Mouse (Mus musculus): Measurements from ENCODE around the gene Zswim3. TPM values are rescaled to one million over a fixed set of nuclear protein-coding genes. Genes with fewer than 3 reads are reported as not detected.
A peak's percentile ranks its signal among the peaks of the same experiment; 100 is the strongest.
"Not testable (repeated sequence)": the region's sequence is repeated elsewhere in the genome, so short reads cannot be mapped to it uniquely, and the experiment has no call there.

The Zswim3 gene
- polyA plus RNA-seq, 1 experiment from 2014 or later = 7.5 TPM

DNA sequence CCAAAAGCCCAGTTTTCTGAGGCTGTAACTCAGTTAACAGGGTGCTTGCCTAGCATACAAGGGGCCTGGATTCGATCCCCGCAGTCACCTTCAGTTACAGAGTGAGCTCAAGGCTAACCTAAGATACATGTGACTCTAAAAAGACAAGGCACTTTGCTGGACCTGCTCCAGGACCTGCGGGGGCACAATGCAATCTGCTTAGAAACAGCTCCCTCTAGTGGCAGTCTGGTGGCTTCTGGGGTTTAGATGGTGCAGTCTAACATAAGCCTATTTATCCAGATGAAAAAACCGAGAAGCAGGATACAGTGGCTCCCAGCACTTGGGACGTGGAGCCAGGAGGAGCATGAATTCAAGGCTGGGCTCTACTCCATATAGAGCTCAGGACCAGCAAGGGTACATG lies 10.6 kb upstream of the Zswim3 start:
- no peaks in the 10 kb centered on the region for H3K27me3 ChIP-seq
- 25% methylated on average over 5 of the region's 5 CpGs for WGBS
- no peak overlapping the region for H3K27ac ChIP-seq
- H3K36me3 ChIP-seq = peaks cover 72% of the 10 kb centered on the region
- ATAC-seq (ENCODE audit: insufficient number of reproducible peaks, low FRiP score, low TSS enrichment, low read depth) = no peak
- H3K4me3 ChIP-seq = no peak overlapping the region
- H3K9ac ChIP-seq = no peak overlapping the region
- H3K4me2 ChIP-seq = no peak overlapping the region
- no peaks in the 10 kb centered on the region for H3K9me3 ChIP-seq
- H3K4me1 ChIP-seq = no peaks in the 10 kb centered on the region

DNA sequence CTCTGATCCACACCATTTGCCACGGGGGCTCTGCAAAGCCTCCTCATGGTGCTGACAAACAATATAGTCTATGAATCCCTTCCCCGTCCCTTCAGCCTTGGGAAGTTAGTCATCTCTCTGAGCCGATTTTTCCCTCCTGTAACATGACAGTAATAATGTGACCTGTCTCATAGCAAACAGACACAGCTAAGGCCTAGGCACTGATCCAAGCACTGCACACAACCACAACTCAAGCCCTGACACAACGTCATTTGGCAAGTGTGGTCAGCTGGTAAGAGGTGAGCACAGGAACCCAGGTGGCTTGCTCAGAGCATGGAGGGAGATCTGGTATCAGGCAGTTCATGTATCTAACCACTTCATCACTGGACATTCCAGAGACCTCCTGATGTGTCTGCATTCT lies 9.0 kb upstream of the Zswim3 start:
- Histone ChIP-seq H3K27ac (no peak overlapping the region), H3K4me3 (no peak overlapping the region), H3K27me3 (no peaks in the 10 kb centered on the region), H3K4me1 (no peaks in the 10 kb centered on the region), H3K9me3 (no peaks in the 10 kb centered on the region), H3K36me3 (peaks cover 78% of the 10 kb centered on the region), H3K4me2 (no peak overlapping the region), H3K9ac (no peak overlapping the region)
- WGBS = 73% methylated on average over 4 of the region's 4 CpGs
- ATAC-seq (ENCODE audit: insufficient number of reproducible peaks, low FRiP score, low TSS enrichment, low read depth) = no peak

DNA sequence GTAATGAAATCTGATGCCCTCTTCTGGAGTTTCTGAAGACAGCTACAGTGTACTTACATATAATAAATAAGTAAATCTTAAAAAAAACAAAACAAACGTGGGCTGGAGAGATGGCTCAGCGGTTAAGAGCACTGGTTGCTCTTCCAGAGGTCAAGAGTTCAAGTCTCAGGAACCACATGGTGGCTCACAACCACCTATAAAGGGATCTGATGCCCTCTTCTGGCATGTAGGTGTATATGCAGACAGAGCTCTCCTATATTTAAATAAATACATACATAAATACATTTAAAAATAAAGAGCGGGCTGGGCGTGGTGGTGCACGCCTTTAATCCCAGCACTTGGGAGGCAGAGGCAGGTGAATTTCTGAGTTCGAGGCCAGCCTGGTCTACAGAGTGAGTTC lies 6.3 kb upstream of the Zswim3 start:
- 84% methylated on average over 6 of the region's 6 CpGs for WGBS
- H3K9me3 ChIP-seq; ATAC-seq (ENCODE audit: insufficient number of reproducible peaks, low FRiP score, low TSS enrichment, low read depth); H3K27me3 ChIP-seq; H3K4me1 ChIP-seq; H3K27ac ChIP-seq; H3K4me3 ChIP-seq; H3K9ac ChIP-seq; H3K4me2 ChIP-seq: not testable (repeated sequence)
- H3K36me3 ChIP-seq = peaks cover 65% of the 10 kb centered on the region

DNA sequence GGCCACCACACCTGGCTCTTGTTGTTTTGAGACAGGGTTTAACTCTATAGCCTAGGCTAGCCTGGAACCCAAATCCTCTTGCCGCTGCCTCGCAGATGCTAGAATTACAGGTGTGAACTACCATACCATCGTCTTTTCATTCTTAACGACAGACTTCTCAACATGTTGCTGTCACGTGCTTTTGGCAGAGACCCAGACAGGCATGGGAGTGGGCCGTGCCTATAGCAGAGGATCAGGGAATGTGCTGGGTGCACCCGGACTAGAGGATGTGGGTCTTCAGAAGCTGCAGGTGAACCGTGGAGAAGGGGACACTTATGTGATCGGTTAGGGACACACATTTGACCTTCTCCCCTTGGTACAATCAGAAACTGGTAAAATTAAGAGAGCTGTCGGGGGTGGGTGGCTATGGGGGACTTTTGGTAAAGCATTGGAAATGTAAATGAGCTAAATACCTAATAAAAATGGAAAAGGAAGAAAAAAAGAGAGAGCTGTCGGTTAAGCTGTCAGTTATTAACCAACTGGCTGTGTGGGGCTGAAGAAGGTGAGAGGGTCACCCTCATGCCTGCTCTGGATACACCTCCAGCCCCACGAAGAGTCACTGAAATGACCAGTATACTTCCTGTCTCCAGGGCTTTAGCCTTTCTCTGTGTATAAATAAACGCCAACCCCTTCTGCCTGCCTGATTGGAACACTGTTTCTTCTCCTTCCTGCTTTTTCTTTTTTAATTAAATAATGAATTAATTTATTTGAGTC lies 4.5 kb upstream of the Zswim3 start:
- Histone ChIP-seq H3K27ac (no peak overlapping the region), H3K9me3 (no peaks in the 10 kb centered on the region), H3K4me2 (no peak overlapping the region), H3K27me3 (no peaks in the 10 kb centered on the region), H3K4me1 (peaks cover 14% of the 10 kb centered on the region), H3K4me3 (no peak overlapping the region), H3K36me3 (peaks cover 50% of the 10 kb centered on the region), H3K9ac (no peak overlapping the region)
- no peak for ATAC-seq (ENCODE audit: insufficient number of reproducible peaks, low FRiP score, low TSS enrichment, low read depth)
- 88% methylated on average over 13 of the region's 13 CpGs for WGBS

DNA sequence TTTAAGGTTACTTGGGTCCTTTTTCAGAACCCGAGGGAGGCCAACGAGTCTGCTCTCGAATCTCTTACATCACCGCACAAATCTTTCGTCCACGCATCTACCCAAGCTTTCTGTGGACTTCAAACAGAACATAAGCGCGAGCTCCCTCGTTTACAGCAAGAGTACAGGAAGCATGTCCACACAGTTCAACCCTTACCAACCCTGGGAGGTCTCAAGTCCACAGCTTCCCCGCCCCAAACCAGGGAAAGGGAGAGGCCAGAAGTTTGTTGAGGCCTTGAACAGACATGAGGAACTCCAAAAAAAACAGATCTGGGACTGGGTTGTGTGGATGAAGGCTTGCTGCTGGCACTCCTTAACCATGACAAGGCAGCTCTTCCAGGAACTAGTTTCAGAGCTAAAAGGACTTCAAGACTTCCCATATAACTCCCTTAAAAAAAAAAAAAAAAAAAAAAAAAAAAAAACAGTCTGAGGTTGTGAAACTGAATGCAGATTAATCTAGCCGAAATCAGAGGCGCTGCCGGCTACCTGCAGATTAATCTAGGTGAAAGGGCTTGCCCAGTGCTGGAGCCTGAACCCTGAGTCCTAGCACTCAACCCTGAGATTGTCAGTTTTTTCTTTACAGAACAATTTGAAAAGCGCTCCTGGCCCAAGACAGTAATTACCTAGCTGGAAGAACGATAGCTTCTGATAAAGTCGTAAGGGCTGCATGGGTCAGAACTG lies 1.5 kb upstream of the Zswim3 start:
- Histone ChIP-seq H3K27ac (no peak overlapping the region), H3K9ac (peak overlapping the region; percentile 73; the same call in 1 of the 2 replicates), H3K27me3 (no peaks in the 10 kb centered on the region), H3K4me1 (peaks cover 20% of the 10 kb centered on the region), H3K36me3 (peaks cover 33% of the 10 kb centered on the region), H3K4me3 (peak overlapping the region; percentile 87), H3K4me2 (peak overlapping the region; percentile 58), H3K9me3 (no peaks in the 10 kb centered on the region)
- 85% methylated on average over 16 of the region's 16 CpGs for WGBS
- ATAC-seq (ENCODE audit: insufficient number of reproducible peaks, low FRiP score, low TSS enrichment, low read depth) = no peak

DNA sequence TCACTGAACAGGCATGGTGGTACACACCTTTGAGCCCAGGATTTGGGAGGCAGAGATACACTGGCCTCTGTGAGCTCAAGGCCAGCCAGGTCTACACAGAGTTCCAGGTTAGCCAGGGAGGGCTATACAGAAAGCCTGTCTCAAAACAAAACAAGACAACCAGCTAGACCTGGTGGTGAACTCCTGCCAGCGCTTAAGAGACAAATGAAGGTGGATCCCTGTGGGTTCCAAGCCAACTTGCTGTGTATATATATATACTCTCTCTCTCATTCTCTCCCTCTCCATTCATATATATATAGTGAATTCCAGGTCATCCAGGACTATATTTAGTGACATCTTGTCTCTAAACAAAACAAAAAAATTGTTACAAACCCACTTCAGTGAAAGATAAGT lies 981 bp upstream of the Zswim3 start:
- H3K9me3 ChIP-seq = no peaks in the 10 kb centered on the region
- H3K4me3 ChIP-seq = peak overlapping the region; percentile 87
- H3K36me3 ChIP-seq = peaks cover 31% of the 10 kb centered on the region
- peaks cover 20% of the 10 kb centered on the region for H3K4me1 ChIP-seq
- no peaks in the 10 kb centered on the region for H3K27me3 ChIP-seq
- H3K4me2 ChIP-seq = peak overlapping the region; percentile 58
- 61% methylated on average over 1 of the region's 1 CpGs for WGBS
- peak overlapping the region; percentile 82; the same call in 1 of the 2 replicates for H3K27ac ChIP-seq
- no peak for ATAC-seq (ENCODE audit: insufficient number of reproducible peaks, low FRiP score, low TSS enrichment, low read depth)
- H3K9ac ChIP-seq = peak overlapping the region; percentile 73; the same call in 1 of the 2 replicates

DNA sequence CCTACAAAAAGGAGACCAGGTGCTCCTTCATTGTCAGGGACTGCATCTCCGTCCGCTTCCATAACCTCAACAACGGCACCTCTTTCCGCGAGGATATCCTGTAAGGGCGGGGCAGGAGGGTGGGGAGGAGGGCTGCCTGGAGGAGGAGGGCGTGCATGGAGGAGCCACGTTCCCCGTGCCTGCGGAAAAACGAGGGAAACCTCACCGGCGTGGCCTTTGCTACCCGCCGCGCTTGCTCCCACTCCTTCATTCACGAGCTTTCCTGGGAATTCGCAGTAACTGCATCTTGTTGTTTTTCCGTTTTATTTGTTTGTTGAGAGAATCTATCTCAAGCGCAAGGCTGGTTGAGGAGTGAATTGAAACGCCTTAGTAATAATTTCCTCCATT lies 427 bp downstream of the Zswim3 start:
- H3K9ac ChIP-seq = peak overlapping the region; percentile 79
- peaks cover 23% of the 10 kb centered on the region for H3K36me3 ChIP-seq
- ATAC-seq (ENCODE audit: insufficient number of reproducible peaks, low FRiP score, low TSS enrichment, low read depth) = no peak
- peak overlapping the region; percentile 88 for H3K4me2 ChIP-seq
- H3K27me3 ChIP-seq = no peaks in the 10 kb centered on the region
- peak overlapping the region; percentile 87 for H3K4me3 ChIP-seq
- H3K27ac ChIP-seq = peak overlapping the region; percentile 81
- 1% methylated on average over 21 of the region's 21 CpGs for WGBS
- no peaks in the 10 kb centered on the region for H3K9me3 ChIP-seq
- H3K4me1 ChIP-seq = peaks cover 20% of the 10 kb centered on the region

DNA sequence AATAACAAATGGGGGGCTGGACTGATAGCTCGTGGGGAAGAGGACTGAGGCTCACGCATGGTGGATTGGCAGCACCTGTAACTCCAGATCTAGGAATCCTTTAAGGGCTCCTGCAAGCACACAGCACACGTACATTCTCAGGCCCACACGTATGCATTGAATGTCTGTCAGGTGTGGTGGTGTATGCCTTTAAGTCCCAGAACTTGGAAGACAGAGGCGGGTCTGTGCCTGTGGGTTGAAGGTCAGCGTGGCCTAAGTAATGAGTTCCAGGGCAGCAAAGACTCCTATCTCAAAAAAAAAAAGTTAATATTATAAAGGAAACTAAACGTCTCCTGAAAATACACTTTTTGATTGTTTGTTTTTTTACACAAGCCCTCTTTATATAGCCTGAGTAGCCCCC lies 1.7 kb downstream of the Zswim3 start:
- Histone ChIP-seq H3K36me3 (peaks cover 14% of the 10 kb centered on the region; the same call in 1 of the 2 replicates), H3K27me3 (no peaks in the 10 kb centered on the region), H3K4me2 (no peak overlapping the region), H3K4me1 (peaks cover 20% of the 10 kb centered on the region), H3K9ac (no peak overlapping the region), H3K9me3 (no peaks in the 10 kb centered on the region), H3K27ac (no peak overlapping the region), H3K4me3 (no peak overlapping the region)
- WGBS = 76% methylated on average over 7 of the region's 7 CpGs
- no peak for ATAC-seq (ENCODE audit: insufficient number of reproducible peaks, low FRiP score, low TSS enrichment, low read depth)

DNA sequence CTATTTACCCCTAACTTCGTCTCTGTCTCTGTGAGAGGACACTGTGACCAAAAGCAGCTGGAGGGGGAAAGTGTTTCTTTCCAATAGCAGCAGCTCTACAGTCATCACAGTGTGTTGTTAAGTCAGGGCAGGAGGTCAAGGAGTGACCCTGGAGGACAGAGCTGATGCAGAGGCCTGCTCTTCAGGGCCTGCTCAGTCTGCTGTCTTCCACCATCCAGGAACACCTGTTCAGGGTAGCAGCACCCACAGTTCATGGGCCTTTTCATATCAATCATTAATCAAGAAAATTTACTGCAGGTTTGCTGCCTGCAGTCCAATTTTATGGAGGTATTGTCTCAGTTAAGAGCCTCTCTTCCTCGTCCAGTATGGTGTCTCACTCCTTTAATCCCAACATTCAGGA lies 8.7 kb downstream of the Zswim3 start:
- H3K27me3 ChIP-seq = no peaks in the 10 kb centered on the region
- no peak overlapping the region for H3K9ac ChIP-seq
- H3K36me3 ChIP-seq = peaks cover 8% of the 10 kb centered on the region; the same call in 1 of the 2 replicates
- ATAC-seq (ENCODE audit: insufficient number of reproducible peaks, low FRiP score, low TSS enrichment, low read depth) = no peak
- H3K27ac ChIP-seq = no peak overlapping the region
- 49% methylated on average over 2 of the region's 2 CpGs for WGBS
- H3K4me2 ChIP-seq = no peak overlapping the region
- H3K4me3 ChIP-seq = no peak overlapping the region
- 0 out of 2 replicates have a peak, but pooled peaks cover 3% of the 10 kb centered on the region for H3K4me1 ChIP-seq
- no peaks in the 10 kb centered on the region for H3K9me3 ChIP-seq

DNA sequence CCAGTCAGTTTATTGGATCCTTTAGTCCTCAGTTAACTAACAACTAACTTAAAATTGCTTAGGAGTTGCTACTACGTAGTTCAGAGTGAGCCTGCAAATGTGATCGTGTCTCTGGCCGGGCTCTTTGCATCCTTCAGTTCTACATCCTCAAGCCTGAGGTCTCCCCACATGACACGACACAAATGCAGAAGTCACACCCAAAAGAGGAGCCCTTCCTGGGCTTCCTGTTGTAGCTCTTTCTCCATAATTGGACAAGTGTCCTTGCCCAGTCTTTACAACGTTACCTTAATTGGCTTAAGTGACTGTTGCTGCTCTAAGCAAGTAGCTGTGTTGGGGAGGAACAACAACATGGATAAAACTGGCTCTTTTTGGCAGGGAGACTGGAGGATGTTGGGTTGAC lies 10.4 kb downstream of the Zswim3 start:
- WGBS = 86% methylated on average over 5 of the region's 5 CpGs
- no peak for ATAC-seq (ENCODE audit: insufficient number of reproducible peaks, low FRiP score, low TSS enrichment, low read depth)
- no peak overlapping the region for H3K4me2 ChIP-seq
- H3K27ac ChIP-seq = no peak overlapping the region
- no peak overlapping the region for H3K4me3 ChIP-seq
- no peaks in the 10 kb centered on the region for H3K27me3 ChIP-seq
- no peaks in the 10 kb centered on the region for H3K9me3 ChIP-seq
- peaks cover 5% of the 10 kb centered on the region for H3K36me3 ChIP-seq
- H3K9ac ChIP-seq = no peak overlapping the region
- H3K4me1 ChIP-seq = 0 out of 2 replicates have a peak, but pooled peaks cover 3% of the 10 kb centered on the region

DNA sequence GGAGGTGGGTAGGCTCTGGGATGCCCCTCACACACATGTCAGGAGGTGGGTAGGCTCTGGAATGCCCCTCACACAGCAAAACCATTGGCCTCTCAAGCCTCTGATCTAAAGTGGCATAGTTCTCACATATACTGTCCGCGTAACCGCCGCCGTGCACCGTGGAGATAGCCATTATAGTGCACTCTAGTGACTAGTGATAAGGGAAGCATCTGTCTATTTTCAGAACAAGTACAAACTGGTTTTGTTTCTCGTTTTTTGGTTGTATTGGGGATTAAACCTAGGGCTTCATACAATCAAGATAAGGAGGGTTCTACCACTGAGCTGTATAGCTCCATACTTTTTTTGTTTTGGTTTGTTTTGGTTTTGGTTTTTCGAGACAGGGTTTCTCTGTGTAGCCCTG lies 10.9 kb downstream of the Zswim3 start:
- no peak overlapping the region for H3K4me2 ChIP-seq
- no peak overlapping the region for H3K27ac ChIP-seq
- H3K4me1 ChIP-seq = 0 out of 2 replicates have a peak, but pooled peaks cover 3% of the 10 kb centered on the region
- WGBS = 90% methylated on average over 8 of the region's 8 CpGs
- H3K9me3 ChIP-seq = no peaks in the 10 kb centered on the region
- no peak overlapping the region for H3K9ac ChIP-seq
- ATAC-seq (ENCODE audit: insufficient number of reproducible peaks, low FRiP score, low TSS enrichment, low read depth) = no peak
- H3K27me3 ChIP-seq = no peaks in the 10 kb centered on the region
- peaks cover 10% of the 10 kb centered on the region for H3K36me3 ChIP-seq
- H3K4me3 ChIP-seq = no peak overlapping the region

DNA sequence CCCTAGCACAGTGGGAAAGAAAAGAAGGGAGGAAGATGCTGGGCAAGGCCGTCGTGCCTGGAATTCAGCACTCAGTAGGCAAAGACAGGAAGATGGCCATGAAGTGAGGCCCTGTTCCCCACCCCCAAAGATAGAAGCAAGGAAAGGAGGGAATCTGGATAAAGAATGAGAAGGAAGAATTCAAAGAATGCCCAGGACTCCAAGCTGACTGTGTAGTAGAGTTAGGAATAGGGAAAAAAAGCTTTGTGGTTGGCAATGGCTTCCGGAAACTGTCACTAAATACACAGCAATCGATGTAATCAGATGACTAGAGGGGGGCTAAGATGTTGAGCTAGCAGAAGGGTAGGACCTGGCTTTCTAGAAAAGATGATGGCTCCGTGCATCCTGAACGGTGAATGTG lies 12.3 kb downstream of the Zswim3 start:
- H3K4me3 ChIP-seq = no peak overlapping the region
- H3K27me3 ChIP-seq = no peaks in the 10 kb centered on the region
- no peak for ATAC-seq (ENCODE audit: insufficient number of reproducible peaks, low FRiP score, low TSS enrichment, low read depth)
- H3K27ac ChIP-seq = no peak overlapping the region
- no peak overlapping the region for H3K4me2 ChIP-seq
- no peaks in the 10 kb centered on the region for H3K9me3 ChIP-seq
- H3K9ac ChIP-seq = no peak overlapping the region
- peaks cover 18% of the 10 kb centered on the region for H3K36me3 ChIP-seq
- WGBS = 74% methylated on average over 6 of the region's 6 CpGs
- H3K4me1 ChIP-seq = 0 out of 2 replicates have a peak, but pooled peaks cover 3% of the 10 kb centered on the region

All from limb, embryonic 15.5 days (tissue).